Mouse (Mus musculus) lung, adult 2 months (tissue): ENCODE measurements around the gene Urgcp.

Source experiments
- CTCF ChIP-seq: fragments of 200-500 bp; IDR thresholded peaks from 2 replicates; pipeline ENCODE4 v1.5.1; 2011; ENCODE audit warnings: mild to moderate bottlenecking, low read length, control low read depth; ENCODE audit not compliant: insufficient read depth
- POLR2A ChIP-seq: fragments of 200-500 bp; IDR thresholded peaks from 2 replicates; pipeline ENCODE4 v1.6.1; 2011; ENCODE audit warnings: low read depth, mild to moderate bottlenecking, control low read depth, low read length, borderline replicate concordance; ENCODE audit errors: extremely low read depth

- TF ChIP-seq CTCF (no peak), POLR2A (no peak)
Observed at GRCm38 (mm10) chr11:5789071-5789753, 27.0 kb upstream of the Urgcp start.
